Mouse (Mus musculus): ENCODE results near the gene Vars.
A peak's percentile ranks its signal among the peaks of the same experiment; 100 is the strongest.
"Not testable (repeated sequence)": the region's sequence is repeated elsewhere in the genome, so short reads cannot be mapped to it uniquely, and the experiment has no call there.

The Vars gene

DNA sequence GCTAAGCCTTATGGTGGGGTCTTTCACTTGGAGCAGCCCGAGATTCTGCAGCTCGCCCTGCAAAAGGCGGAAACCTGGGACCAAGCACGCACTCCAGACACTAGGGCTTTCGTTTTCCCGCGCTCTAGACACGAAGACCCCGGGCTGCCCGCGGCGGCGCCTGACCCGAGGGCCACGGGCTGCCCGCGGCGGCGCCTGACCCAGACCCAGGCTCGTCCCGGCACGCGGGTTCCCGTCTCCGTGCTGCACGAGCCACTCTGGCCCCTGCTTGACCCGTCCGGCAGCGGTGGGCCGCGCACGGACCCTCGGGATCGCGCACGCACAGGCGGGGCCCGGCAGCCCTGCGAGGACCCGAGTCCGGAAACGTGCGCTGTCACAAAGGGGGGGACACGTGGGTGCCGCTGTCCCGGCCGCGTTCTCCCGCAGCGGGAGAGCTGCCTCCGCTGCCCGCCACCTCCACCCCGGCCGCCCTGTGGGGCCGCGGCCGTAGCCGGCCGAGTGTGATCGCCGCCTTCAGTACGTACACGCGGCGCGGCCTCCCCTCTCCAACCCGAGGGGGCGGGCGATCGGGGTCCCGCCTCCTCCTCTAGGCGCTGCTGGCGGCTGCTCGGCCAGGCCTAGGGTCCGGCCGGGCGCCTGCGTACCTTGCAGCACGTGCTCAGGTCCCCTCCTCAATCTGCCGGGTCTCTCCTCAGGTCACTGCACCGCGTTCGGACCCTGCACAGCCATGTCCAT is at the start of gene Vars:
TSS of gene Vars (plus strand) at position 271 of the 735 bp plus-strand sequence.
- DNase-seq (ENCODE audit: low read depth, low spot score), result peak; percentile 93

DNA sequence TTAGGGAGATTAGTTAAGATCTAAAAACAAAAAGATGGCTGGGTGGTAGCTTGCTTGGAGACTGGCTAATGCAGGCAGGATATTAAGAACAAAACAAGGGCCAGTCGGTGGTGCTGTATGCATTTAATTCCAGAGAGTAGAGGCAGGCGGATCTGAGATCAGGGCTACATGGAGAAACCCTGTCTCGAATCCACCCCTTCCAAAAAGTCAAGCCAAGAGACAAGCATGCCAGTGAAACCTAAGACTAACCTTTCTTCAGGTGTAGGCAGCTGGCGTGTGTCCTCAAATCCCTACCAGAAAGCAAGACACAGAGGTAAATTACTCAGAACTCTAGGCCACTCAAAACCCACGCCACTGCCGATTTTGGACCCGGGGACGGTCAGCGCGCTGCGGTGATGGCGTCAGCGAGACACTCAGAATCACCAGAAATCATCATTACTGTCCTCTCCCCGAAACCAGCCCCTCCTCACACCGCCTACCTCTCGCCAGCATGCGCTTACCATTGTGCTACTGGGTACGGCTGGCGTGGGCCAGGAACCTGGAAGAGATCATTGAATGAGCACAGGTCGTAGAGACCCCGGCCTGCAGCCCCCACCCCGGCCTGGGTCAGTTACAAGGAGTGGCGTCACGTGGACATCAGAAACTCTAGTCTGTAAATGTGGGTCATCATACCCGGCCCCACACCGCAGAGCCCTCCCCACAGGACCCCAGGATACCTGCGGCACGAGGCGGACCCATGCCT is 49.0 kb upstream of the Vars start:
- DNase-seq (ENCODE audit: low read depth, low spot score), result peak; percentile 30

DNA sequence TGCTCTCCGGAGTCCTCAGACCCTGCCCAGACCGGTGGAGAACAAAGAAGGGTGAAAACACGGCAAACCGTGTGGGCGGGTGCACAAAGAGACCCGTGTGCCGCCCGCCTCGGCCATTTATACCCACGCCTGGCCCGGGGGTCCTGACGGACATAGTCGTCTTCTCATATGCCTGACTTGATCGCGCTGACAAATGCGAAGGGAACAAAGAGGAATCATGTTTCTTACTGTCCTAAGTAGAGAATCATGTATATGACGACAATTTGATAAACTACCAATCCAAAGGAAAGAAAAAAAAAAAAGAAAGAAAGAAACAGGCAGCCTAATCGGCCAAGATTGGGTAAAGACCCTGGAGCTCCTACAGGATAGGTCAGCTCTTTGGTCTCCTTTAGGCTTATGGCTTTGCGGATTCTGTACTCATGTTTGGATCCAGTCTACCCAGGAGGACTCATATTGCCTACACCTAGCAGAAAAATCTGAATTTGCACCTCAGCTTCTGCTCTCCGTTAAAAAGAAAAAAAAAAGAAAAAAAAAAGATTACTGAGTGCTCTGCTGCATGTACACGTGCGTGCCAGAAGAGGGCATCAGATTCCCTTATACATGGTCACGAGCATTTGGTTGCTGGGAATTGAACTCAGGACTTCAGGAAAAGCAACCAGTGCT is 48.3 kb upstream of the Vars start:
- DNase-seq (ENCODE audit: low read depth, low spot score), result peak; percentile 86

DNA sequence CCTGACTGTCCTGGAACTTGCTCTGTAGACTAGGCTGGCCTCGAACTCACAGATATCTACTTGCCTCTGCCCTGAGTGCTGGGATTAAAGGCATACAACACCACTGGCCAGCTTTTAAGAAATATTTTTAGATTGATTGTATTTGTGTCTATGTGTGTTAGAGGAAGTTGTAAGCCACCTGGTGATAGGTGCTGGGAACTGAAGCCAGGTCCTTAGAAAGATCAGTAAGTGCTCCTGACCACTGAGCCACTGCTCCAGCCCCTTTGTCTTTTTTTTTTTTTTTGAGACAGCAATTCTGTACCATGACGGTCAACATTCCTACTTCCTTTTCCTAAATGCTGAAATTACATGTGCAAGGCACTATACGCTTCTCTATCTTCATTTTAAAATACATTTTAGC is 47.5 kb upstream of the Vars start:
- peak; percentile 62 for DNase-seq (ENCODE audit: low read depth, low spot score)

DNA sequence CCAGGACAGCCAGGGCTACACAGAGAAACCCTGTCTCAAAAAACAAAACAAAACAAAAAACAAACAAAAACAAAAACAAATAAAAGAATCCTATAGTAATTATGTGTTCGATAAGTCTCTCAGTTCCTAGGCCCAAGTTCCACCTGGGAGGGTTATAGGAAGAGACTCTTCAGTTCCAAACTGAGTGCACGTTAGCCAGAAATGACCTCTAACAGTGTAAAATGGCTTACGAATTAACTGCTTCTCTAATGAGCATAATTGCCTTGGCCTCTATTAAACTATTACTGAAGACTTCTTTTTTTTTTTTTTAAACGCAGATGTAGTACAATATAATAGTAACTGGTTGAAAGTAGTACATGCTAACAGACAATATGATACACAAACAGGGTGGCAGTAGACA is 46.9 kb upstream of the Vars start:
- no peak for DNase-seq (ENCODE audit: low read depth, low spot score)

DNA sequence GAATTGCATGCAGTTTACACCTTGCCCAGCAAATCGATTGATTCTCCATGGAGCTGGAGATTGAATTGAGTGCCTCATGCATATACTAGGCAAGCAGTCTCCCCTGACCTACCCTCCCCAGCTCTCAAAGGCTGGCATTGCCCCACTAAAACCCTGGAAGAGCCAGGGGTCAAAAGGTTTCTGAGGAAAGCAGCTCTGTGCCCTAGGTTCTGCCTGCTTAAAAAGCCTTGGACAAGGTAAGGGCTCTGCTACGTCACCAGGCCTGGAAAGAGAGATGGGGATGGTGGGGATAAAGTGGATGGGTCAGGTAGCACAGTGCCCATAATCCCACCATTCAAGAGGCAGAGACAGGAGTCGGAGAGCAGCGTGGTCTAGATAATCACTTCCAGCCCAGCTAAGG is 46.0 kb upstream of the Vars start:
- no peak for DNase-seq (ENCODE audit: low read depth, low spot score)

DNA sequence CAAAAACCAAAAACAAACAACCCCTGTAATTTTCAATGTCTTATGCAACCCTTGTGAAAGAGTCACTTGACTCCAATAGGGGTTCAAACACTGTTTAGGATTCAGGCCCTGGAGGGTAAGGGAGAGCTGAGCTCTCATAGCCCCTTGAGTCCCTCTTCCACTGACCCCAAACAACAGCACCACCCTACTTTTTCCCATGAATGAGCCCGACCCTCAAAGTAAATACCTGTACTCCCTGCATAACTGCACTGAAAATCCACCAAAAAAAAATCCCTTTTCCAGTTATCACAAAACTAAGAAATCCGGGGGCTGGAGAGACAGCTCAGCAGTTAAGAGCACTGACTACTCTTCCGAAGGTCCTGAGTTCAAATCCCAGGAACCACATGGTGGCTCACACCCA is 44.9 kb upstream of the Vars start:
- no peak for DNase-seq (ENCODE audit: low read depth, low spot score)

DNA sequence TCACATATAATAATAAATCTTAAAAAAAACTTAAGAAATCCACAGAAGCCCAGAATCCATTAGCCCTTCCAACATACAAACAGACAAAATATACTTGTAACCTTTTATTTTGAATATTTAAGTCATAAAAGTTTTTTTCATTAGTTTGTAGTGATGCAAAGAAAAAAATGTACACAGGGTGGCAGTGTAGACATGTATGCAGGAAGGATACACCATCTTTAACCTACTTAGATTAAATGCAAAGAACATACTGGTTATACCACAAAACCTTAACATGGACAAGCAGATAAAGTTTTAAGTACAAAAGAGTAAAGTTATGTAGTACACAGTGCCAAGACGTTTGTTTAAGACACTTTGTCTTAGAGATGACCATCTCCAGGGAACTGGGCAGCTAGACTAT is 44.4 kb upstream of the Vars start:
- no peak for DNase-seq (ENCODE audit: low read depth, low spot score)

DNA sequence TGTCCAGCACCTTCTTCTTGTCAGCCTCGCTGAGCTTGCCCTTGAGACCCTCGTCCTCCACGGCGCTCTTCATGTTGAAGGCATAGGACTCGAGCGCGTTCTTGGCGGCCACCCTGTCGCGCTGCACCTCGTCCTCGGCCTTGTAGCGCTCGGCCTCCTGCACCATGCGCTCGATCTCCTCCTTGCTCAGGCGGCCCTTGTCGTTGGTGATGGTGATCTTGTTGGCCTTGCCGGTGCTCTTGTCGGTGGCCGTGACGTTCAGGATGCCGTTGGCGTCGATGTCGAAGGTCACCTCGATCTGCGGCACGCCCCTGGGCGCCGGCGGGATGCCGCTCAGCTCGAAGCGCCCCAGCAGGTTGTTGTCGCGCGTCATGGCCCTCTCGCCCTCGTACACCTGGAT is 43.5 kb upstream of the Vars start:
- not testable (repeated sequence) for DNase-seq (ENCODE audit: low read depth, low spot score)

DNA sequence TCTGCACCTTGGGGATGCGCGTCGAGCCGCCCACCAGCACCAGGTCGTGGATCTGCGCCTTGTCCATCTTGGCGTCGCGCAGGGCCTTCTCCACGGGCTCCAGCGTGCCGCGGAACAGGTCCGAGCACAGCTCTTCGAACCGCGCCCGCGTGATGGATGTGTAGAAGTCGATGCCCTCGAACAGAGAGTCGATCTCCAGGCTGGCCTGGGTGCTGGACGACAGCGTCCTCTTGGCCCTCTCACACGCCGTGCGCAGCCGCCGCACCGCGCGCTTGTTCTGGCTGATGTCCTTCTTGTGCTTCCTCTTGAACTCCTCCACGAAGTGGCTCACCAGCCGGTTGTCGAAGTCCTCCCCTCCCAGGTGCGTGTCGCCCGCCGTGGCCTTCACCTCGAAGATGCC is 42.8 kb upstream of the Vars start:
- not testable (repeated sequence) for DNase-seq (ENCODE audit: low read depth, low spot score)

DNA sequence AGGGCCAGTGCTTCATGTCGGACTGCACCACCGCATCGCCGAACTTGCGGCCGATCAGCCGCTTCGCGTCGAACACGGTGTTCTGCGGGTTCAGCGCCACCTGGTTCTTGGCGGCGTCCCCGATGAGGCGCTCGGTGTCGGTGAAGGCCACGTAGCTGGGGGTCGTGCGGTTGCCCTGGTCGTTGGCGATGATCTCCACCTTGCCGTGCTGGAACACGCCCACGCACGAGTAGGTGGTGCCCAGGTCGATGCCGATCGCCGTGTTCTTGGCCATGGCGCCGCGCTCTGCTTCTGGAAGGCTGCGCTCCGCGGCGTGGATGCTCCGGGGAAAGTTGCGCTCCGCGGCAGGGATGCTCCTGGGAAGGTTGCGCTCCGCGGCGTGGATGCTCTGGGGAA is 42.1 kb upstream of the Vars start:
- not testable (repeated sequence) for DNase-seq (ENCODE audit: low read depth, low spot score)

DNA sequence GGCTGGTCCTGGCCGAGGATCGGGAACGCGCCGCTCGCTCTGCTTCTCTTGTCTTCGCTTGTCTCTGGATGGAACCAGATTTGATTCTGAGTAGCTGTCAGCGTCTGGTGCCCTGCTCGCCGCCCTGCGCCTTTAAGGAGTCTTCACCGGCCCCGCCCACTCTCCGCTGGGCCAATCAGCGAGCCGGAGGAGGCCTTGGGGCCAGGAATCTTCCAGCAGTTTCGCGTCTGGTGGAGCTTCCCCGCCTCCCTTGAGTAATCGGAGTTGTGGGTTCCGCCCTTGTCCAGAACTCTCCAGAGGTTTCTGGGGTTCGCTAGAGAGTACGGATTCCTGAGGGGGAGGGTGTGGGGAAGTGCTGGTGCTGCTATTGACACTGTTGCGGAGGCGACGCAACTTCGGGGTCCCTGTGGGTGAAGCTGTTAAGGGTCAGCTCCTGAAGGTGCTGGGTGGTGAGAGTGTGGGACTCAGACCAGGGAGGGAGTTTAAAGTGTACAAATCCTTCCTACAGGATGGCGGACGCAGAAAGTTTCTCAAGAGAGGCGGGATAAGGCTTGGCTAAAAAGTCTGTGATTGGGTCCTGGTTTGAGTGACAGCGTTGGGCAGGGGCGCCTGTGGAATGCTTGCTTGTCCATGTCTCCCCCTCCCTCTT is 41.5 kb upstream of the Vars start, which contains the start of gene Hspa1b:
TSS of gene Hspa1b (minus strand) at position 109 of the 649 bp plus-strand sequence.
- peak; percentile 94 for DNase-seq (ENCODE audit: low read depth, low spot score)

DNA sequence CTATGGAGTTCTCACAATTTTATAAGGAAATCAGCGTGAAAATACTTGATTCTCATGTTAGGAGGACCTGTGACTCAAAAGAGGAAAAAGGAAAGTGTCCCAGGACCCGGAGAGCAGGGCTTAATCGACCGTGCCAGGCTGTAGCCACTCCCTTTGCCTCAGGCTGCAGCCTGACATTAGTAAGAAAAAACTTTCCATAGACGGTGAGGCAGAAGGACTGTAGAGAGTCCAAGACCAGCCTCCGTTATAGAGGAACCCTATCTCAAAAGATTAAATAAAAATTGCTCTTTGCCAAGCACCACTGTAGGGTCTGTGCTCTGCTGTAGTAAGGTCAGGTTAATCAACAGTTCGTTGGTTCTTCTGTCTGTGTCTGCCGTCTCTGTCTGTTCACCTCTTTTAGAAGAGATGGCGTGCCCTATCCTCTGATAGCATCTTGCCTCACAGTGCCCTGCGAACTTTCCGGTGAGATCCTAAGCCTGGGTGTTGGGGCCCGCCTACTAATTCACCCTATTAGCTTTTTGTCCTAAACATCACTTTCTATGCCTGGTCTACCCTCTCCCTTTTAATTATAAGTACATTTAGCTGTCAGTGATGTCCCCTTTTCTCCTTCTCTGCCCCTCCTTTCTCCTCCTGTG is 40.8 kb upstream of the Vars start:
- DNase-seq (ENCODE audit: low read depth, low spot score), result peak; percentile 47

DNA sequence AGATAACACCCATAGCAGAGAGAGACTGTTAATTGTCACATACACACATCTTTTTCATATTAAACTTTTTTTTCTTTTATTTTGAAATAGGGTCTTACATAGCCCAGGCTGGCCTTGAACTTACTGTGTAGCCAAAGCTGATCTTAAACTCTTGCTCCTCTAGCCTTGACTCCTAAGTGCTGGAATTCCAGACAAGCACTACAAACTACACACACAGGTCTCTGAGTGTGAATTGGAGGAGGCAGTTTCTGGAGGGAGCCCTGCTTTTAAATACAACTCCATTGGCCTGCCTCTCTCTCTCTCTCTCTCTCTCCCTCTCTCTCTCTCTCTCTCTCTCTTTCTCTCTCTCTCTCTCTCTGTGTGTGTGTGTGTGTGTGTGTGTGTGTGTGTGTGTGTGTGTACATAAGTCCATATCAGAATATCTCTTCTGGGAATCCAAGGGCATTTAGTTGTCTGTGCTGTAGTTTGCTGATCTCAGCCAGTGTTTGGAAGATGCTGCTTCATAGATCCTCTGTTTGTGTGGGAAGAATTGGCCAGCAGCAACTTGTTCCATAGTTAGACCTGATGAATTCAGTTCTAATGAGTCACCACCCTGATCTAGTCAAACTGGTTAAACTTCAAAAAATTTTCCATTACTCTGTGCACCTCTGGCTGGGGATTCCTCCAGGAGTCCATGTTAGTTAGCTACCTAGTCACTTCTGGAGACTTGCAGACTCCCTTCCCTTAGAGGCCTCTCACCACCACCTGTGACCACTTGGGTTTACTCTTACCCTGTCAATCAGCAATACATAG is 39.9 kb upstream of the Vars start:
- no peak for DNase-seq (ENCODE audit: low read depth, low spot score)

DNA sequence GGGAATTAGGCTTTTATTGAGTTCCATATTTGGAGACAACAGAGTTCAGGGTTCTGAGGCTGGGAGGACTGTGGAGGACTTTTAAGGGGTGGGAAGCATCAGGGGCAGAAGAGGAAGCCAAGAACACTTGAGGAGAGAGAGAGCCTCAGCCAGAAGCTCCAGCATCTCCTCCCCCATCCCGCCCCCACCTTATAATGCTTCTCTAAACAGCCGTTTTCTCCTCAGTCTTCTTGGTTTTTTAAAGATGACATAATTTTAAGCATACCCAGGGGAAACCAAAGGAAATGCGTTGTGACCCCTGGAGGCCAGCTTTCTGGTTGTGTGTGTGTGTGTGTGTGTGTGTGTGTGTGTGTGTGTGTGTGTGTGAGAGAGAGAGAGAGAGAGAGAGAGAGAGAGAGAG is 38.7 kb upstream of the Vars start:
- DNase-seq (ENCODE audit: low read depth, low spot score), result no peak

DNA sequence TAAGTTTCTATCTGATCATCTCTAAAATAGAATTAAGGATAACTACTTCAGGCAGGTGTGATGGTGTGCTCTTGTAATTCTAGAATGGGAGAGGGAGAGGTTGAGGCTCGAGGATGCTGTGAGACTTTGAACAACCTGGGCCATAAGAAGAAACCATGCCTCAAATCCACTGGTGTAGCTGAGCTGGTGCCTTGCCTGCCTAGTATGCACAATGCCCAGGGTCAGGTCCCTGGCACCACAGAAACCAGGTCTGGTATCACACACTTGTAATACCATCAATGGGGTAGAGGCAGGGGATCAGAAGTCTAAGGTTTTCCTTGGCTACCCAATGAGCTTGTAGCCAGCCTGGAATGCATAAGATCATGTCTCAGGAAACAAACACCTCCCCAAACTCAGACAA is 37.9 kb upstream of the Vars start:
- no peak for DNase-seq (ENCODE audit: low read depth, low spot score)

DNA sequence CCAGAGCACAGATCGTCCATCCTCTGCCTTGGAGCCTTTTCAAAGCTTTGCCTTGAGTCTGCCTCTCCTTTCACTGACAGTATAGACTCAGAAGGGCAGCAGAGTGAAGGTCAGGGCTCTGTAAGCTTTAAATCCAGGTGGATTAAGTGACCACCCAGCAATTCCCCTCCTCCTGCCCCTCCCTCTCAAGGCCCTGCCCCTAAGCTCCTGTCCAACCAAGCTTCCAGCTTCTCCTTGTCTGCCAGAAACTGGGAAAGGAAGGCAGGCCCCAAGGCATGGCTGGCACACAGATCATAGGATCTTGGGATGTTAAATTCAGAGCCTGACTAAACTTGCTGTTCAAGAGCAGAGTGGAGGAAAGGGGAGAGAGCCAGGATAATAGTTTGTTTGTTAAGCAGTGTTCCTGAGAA is 36.1 kb upstream of the Vars start:
- peak; percentile 60 for DNase-seq (ENCODE audit: low read depth, low spot score)

DNA sequence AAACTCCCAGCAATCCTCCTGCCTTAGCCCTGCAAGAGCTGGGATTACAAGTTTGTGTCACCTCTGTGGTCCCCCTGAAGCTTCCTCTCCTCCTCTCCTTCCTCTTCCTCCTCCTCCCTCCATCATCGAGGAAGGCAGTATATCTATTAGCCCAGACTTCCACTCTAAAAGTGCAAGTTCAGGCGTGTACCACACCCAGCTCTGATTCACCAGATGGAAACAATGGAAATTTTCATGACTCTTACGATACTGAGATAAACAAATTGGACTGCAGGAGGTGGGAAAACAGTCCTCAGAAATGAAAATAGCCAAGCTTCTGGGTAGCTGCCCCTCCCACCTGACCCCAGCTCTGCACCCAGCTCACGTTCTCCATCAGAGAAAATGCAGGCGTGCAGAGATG is 35.2 kb upstream of the Vars start:
- no peak for DNase-seq (ENCODE audit: low read depth, low spot score)

DNA sequence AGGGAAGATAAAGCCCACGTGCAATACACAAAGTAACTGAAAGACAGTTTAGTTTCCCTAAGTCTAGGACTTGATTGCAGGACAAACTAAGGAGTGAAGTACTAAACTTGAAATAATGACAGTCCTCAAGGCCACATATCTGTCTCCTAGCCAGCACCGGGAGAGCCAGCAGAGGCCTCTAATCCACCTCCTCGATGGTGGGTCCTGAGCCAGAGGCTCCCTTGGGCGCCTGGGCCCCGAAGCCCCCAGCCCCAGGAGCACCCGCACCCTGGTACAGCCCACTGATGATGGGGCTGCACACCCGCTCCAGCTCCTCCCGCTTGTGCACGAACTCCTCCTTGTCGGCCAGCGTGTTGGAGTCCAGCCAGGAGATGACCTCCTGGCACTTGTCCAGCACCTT is 31.0 kb upstream of the Vars start, which contains the start of gene Gm20481:
TSS of gene Gm20481 (plus strand) at position 91 of the 400 bp plus-strand sequence.
- not testable (repeated sequence) for DNase-seq (ENCODE audit: low read depth, low spot score)

DNA sequence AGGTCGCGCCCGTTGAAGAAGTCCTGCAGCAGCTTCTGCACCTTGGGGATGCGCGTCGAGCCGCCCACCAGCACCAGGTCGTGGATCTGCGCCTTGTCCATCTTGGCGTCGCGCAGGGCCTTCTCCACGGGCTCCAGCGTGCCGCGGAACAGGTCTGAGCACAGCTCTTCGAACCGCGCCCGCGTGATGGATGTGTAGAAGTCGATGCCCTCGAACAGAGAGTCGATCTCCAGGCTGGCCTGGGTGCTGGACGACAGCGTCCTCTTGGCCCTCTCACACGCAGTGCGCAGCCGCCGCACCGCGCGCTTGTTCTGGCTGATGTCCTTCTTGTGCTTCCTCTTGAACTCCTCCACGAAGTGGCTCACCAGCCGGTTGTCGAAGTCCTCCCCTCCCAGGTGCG is 29.9 kb upstream of the Vars start:
- DNase-seq (ENCODE audit: low read depth, low spot score), result not testable (repeated sequence)

DNA sequence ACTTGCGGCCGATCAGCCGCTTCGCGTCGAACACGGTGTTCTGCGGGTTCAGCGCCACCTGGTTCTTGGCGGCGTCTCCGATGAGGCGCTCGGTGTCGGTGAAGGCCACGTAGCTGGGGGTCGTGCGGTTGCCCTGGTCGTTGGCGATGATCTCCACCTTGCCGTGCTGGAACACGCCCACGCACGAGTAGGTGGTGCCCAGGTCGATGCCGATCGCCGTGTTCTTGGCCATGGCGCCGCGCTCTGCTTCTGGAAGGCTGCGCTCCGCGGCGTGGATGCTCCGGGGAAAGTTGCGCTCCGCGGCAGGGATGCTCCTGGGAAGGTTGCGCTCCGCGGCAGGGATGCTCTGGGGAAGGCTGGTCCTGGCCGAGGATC is 29.1 kb upstream of the Vars start:
- DNase-seq (ENCODE audit: low read depth, low spot score), result not testable (repeated sequence)

Measured in ZHBTc4 (cell line).